Mouse (Mus musculus) ovary, postnatal 10 days (tissue): ENCODE measurements at regions not wholly inside any gene's neighbourhood (a gene's known extent, or its start where the extent isn't known, plus 50 kb on each side); places are given as distances from the start of the nearest gene placed in this dataset.
"Not testable (repeated sequence)": the region's sequence is repeated elsewhere in the genome, so short reads cannot be mapped to it uniquely, and the experiment has no call there.

ENCODE experiments used
- DNase-seq: peaks from one replicate; pipeline ENCODE4 v3.0.0; 2022; ENCODE audit warnings: low spot score

GRCm38 (mm10) chr10:111592416-111593149, 86.5 kb downstream of the Phlda1 start:
- DNase-seq = no peak

- DNase-seq = no peak
Observed at GRCm38 (mm10) chr10:111593280-111593679, 87.2 kb downstream of the Phlda1 start.

- DNase-seq = no peak
Observed at GRCm38 (mm10) chr10:111594171-111594570, 88.1 kb downstream of the Phlda1 start.

GRCm38 (mm10) chr10:111594651-111595050, 88.6 kb downstream of the Phlda1 start:
- DNase-seq = no peak

- no peak for DNase-seq
Observed at GRCm38 (mm10) chr10:111595513-111595995, 89.5 kb downstream of the Phlda1 start.

- no peak for DNase-seq
Observed at GRCm38 (mm10) chr10:111598650-111599049, 92.6 kb downstream of the Phlda1 start.

GRCm38 (mm10) chr10:111599297-111600250, 93.5 kb downstream of the Phlda1 start:
- no peak for DNase-seq

- DNase-seq = no peak
Observed at GRCm38 (mm10) chr10:111600251-111600620, 94.2 kb downstream of the Phlda1 start.

- DNase-seq = peak; percentile 74
Observed at GRCm38 (mm10) chr10:111600677-111601099, 94.6 kb downstream of the Phlda1 start.

GRCm38 (mm10) chr10:111603166-111603565, 97.1 kb downstream of the Phlda1 start:
- no peak for DNase-seq

- not testable (repeated sequence) for DNase-seq
Observed at GRCm38 (mm10) chr10:111607381-111607780, 101.3 kb downstream of the Phlda1 start.

GRCm38 (mm10) chr10:111608385-111609093, 102.5 kb downstream of the Phlda1 start:
- no peak for DNase-seq

- no peak for DNase-seq
Observed at GRCm38 (mm10) chr10:111609889-111610288, 103.8 kb downstream of the Phlda1 start.

- no peak for DNase-seq
Observed at GRCm38 (mm10) chr10:111619627-111620270, 113.7 kb downstream of the Phlda1 start.

GRCm38 (mm10) chr10:111620927-111621676, 115.0 kb downstream of the Phlda1 start:
- DNase-seq = no peak

GRCm38 (mm10) chr10:111622789-111623188, 116.7 kb downstream of the Phlda1 start:
- no peak for DNase-seq

- no peak for DNase-seq
Observed at GRCm38 (mm10) chr10:111624021-111624420, 117.9 kb downstream of the Phlda1 start.

- no peak for DNase-seq
Observed at GRCm38 (mm10) chr10:111624624-111625023, 118.5 kb downstream of the Phlda1 start.

- no peak for DNase-seq
Observed at GRCm38 (mm10) chr10:111625573-111625972, 119.5 kb downstream of the Phlda1 start.

- DNase-seq = no peak
Observed at GRCm38 (mm10) chr10:111626009-111626408, 119.9 kb downstream of the Phlda1 start.

- no peak for DNase-seq
Observed at GRCm38 (mm10) chr10:111636283-111636682, 130.2 kb downstream of the Phlda1 start.
